Mouse (Mus musculus): ENCODE measurements around the gene Ikzf2.

Gene Ikzf2

GRCm38 (mm10) chr1:69659779-69660178 lies 27.3 kb downstream of the Ikzf2 start:
- no peak for DNase-seq (ENCODE audit: low spot score)

GRCm38 (mm10) chr1:69658051-69658450 lies 29.0 kb downstream of the Ikzf2 start:
- DNase-seq (ENCODE audit: low spot score): no peak

- DNase-seq (ENCODE audit: low spot score): peak; percentile 14
These were observed 29.6 kb downstream of the Ikzf2 start for GRCm38 (mm10) chr1:69657455-69657854.

- peak; percentile 15 for DNase-seq (ENCODE audit: low spot score)
These were observed 30.1 kb downstream of the Ikzf2 start for GRCm38 (mm10) chr1:69656929-69657328.

- DNase-seq (ENCODE audit: low spot score): no peak
These were observed 30.8 kb downstream of the Ikzf2 start for GRCm38 (mm10) chr1:69656047-69656782.

- DNase-seq (ENCODE audit: low spot score): no peak
These were observed 31.7 kb downstream of the Ikzf2 start for GRCm38 (mm10) chr1:69655368-69655767.

GRCm38 (mm10) chr1:69654955-69655354 lies 32.1 kb downstream of the Ikzf2 start:
- no peak for DNase-seq (ENCODE audit: low spot score)

- no peak for DNase-seq (ENCODE audit: low spot score)
These were observed 33.6 kb downstream of the Ikzf2 start for GRCm38 (mm10) chr1:69653419-69653818.

- DNase-seq (ENCODE audit: low spot score): no peak
These were observed 43.9 kb downstream of the Ikzf2 start for GRCm38 (mm10) chr1:69643138-69643537.

- no peak for DNase-seq (ENCODE audit: low spot score)
These were observed 45.1 kb downstream of the Ikzf2 start for GRCm38 (mm10) chr1:69641986-69642385.

GRCm38 (mm10) chr1:69638321-69638720 lies 48.7 kb downstream of the Ikzf2 start:
- DNase-seq (ENCODE audit: low spot score): no peak

- no peak for DNase-seq (ENCODE audit: low spot score)
These were observed 49.1 kb downstream of the Ikzf2 start for GRCm38 (mm10) chr1:69637907-69638306.

GRCm38 (mm10) chr1:69634259-69634658 lies 52.8 kb downstream of the Ikzf2 start:
- no peak for DNase-seq (ENCODE audit: low spot score)

- no peak for DNase-seq (ENCODE audit: low spot score)
These were observed 56.5 kb downstream of the Ikzf2 start for GRCm38 (mm10) chr1:69630508-69630907.

- DNase-seq (ENCODE audit: low spot score): no peak
These were observed 57.5 kb downstream of the Ikzf2 start for GRCm38 (mm10) chr1:69629513-69629912.

- no peak for DNase-seq (ENCODE audit: low spot score)
These were observed 75.0 kb downstream of the Ikzf2 start for GRCm38 (mm10) chr1:69612076-69612475.

- no peak for DNase-seq (ENCODE audit: low spot score)
These were observed 75.8 kb downstream of the Ikzf2 start for GRCm38 (mm10) chr1:69611204-69611725.

GRCm38 (mm10) chr1:69610791-69611190 lies 76.3 kb downstream of the Ikzf2 start:
- no peak for DNase-seq (ENCODE audit: low spot score)

- DNase-seq (ENCODE audit: low spot score): no peak
These were observed 78.2 kb downstream of the Ikzf2 start for GRCm38 (mm10) chr1:69608846-69609245.

GRCm38 (mm10) chr1:69606844-69607243 lies 80.2 kb downstream of the Ikzf2 start:
- no peak for DNase-seq (ENCODE audit: low spot score)

GRCm38 (mm10) chr1:69604213-69604612 lies 82.8 kb downstream of the Ikzf2 start:
- no peak for DNase-seq (ENCODE audit: low spot score)

GRCm38 (mm10) chr1:69600954-69601353 lies 86.1 kb downstream of the Ikzf2 start:
- DNase-seq (ENCODE audit: low spot score): no peak

GRCm38 (mm10) chr1:69599074-69599772 lies 87.8 kb downstream of the Ikzf2 start:
- no peak for DNase-seq (ENCODE audit: low spot score)

Data from T-cell, adult 2 months (primary cell).